Mouse (Mus musculus) G1E (cell line): ENCODE data around the gene Gm11034.

Experiments used
- CTCF ChIP-seq: IDR thresholded peaks from 2 replicates; pipeline ENCODE4 v1.5.1; 2012; ENCODE audit warnings: low read depth, low read length, inconsistent platforms, mixed read lengths
- GATA1 ChIP-seq: IDR thresholded peaks from 2 replicates; pipeline ENCODE4 v1.6.1; 2012; ENCODE audit warnings: borderline replicate concordance, low read length, inconsistent platforms, mixed read lengths
- GATA2 ChIP-seq: IDR thresholded peaks from 2 replicates; pipeline ENCODE4 v1.6.1; 2012; ENCODE audit warnings: low read depth, low read length, inconsistent platforms, borderline replicate concordance
- POLR2AphosphoS5 ChIP-seq: IDR thresholded peaks from 2 replicates; pipeline ENCODE4 v1.6.1; 2012; ENCODE audit warnings: low read depth, low read length, inconsistent platforms; ENCODE audit not compliant: insufficient replicate concordance
- TAL1 ChIP-seq: conservative IDR thresholded peaks from 2 replicates; pipeline ENCODE4 v1.6.1; 2012; ENCODE audit warnings: low read depth, low read length, inconsistent platforms, mixed read lengths

GRCm38 (mm10) chr8:72260585-72260984 is 47.1 kb upstream of the Gm11034 start:
- no peak for TF ChIP-seq CTCF
- no peak for TF ChIP-seq POLR2AphosphoS5
- no peak for TF ChIP-seq GATA1
- no peak for TF ChIP-seq TAL1
- TF ChIP-seq GATA2 = no peak
